In genomic region chr3:141857123-141857522, GRCm38 (mm10) we compare ENCODE assay signal across 11 mouse cellular contexts.
"Had no signal": no experiment of that assay in that cellular context is flagged by ENCODE, and none has a peak within 500 bp of the region (broad histone marks: within the 10 kb centered on the region; RNA-seq: fewer than 3 reads in every experiment).

No protein-coding gene starts in this region.

- H3K4me1 ChIP-seq: liver, embryonic 15.5 days; midbrain, embryonic 13.5 days; neural tube, embryonic 15.5 days had no signal

- H3K4me3 ChIP-seq: left cerebral cortex, adult 2 months; liver, embryonic 15.5 days; midbrain, embryonic 13.5 days; neural tube, embryonic 15.5 days had no signal

- H3K4me2 ChIP-seq: liver, embryonic 11.5 days; liver, embryonic 15.5 days; midbrain, embryonic 13.5 days; neural tube, embryonic 15.5 days had no signal

- ATAC-seq: midbrain, embryonic 13.5 days had no signal

- H3K27me3 ChIP-seq: liver, embryonic 15.5 days; midbrain, embryonic 13.5 days; neural tube, embryonic 15.5 days had no signal

- H3K36me3 ChIP-seq: liver, embryonic 15.5 days; midbrain, embryonic 13.5 days; neural tube, embryonic 15.5 days had no signal

- H3K9me3 ChIP-seq: liver, embryonic 15.5 days; midbrain, embryonic 13.5 days; neural tube, embryonic 15.5 days had no signal

- DNase-seq: kidney, adult 8-10 months; kidney, postnatal 25 days; lung, adult 2 months; lung, postnatal 14 days; thymus, postnatal 14 days had no signal

- H3K9ac ChIP-seq: liver, embryonic 15.5 days; midbrain, embryonic 13.5 days; neural tube, embryonic 15.5 days had no signal

- H3K27ac ChIP-seq: left cerebral cortex, adult 2 months; liver, embryonic 15.5 days; midbrain, embryonic 13.5 days; neural tube, embryonic 15.5 days; stomach, postnatal 0 days had no signal
